Mouse (Mus musculus) heart, postnatal 36 days (tissue): ENCODE measurements at regions not wholly inside any gene's neighbourhood (a gene's known extent, or its start where the extent isn't known, plus 50 kb on each side); places are given as distances from the start of the nearest gene placed in this dataset.

Source experiments
- DNase-seq, 2 experiments: peaks; one replicate each; pipeline ENCODE4 v3.0.0; 2021 to 2022
- intact Hi-C: fragments of 180-260 bp; cut with DNase I; formaldehyde crosslinking; loops from one replicate; pipeline ENCODE4 v1.15.1; 2025

- intact Hi-C loops: no loop called here
- no peak for DNase-seq
Observed at GRCm38 (mm10) chr1:19754346-19754745, 545.6 kb downstream of the Tfap2b start.

GRCm38 (mm10) chr1:19757921-19758436, 549.3 kb downstream of the Tfap2b start:
- intact Hi-C loops: no loop called here
- DNase-seq: no peak

GRCm38 (mm10) chr1:19766879-19767278, 558.2 kb downstream of the Tfap2b start:
- intact Hi-C loops: no loop called here
- DNase-seq: no peak

DNA sequence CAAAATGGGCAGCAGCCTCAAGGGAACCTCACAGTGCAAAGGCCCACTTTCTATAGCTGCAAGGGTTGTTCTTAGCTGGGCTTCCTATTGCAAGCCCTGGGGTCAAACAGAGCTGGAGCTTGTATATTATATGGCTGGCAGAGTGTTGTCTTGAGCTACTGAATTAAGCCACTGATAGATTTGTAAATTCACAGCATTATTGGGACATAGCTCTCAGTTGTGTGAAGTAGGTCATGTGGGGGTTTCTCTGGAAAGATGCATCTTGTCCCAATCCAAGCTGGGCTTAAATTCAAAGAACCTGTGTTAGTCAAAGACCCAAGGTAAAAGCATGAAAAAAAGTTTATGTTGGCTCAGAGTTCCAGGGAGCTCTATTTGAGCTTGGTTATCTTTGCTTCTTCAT, 563.6 kb downstream of the Tfap2b start:
- DNase-seq: no peak
- intact Hi-C loops: no loop called here

GRCm38 (mm10) chr1:19774502-19774901, 565.8 kb downstream of the Tfap2b start:
- DNase-seq: no peak
- intact Hi-C loops: no loop called here

DNA sequence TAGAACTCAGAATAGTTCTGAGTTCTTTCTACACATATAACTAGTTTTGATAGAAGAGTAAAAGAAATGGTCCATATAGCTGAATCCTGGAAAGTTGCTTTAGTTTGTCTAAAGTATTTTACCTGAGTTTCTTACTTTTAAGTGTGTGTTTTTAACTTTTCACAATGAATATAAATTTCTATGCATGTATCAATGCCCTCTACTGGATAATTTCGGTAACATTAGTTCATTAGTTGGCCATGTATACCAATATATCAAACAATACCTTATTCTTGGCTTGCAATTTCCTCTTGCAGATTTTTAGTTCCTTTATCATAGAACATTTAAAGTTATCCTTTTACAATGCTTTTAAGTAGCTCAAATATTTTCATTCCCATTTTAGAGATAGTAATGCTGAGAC, 568.8 kb downstream of the Tfap2b start:
- intact Hi-C loops: no loop called here

GRCm38 (mm10) chr1:19786971-19787370, 578.3 kb downstream of the Tfap2b start:
- DNase-seq: no peak
- intact Hi-C loops: no loop called here

More for the DNA sequence above, 568.8 kb downstream of the Tfap2b start:
- no peak for DNase-seq

GRCm38 (mm10) chr1:19794124-19794523, 585.4 kb downstream of the Tfap2b start:
- intact Hi-C loops: no loop called here
- DNase-seq: no peak

- DNase-seq: no peak
- intact Hi-C loops: no loop called here
Observed at GRCm38 (mm10) chr1:19825887-19826286, 617.2 kb downstream of the Tfap2b start.

DNA sequence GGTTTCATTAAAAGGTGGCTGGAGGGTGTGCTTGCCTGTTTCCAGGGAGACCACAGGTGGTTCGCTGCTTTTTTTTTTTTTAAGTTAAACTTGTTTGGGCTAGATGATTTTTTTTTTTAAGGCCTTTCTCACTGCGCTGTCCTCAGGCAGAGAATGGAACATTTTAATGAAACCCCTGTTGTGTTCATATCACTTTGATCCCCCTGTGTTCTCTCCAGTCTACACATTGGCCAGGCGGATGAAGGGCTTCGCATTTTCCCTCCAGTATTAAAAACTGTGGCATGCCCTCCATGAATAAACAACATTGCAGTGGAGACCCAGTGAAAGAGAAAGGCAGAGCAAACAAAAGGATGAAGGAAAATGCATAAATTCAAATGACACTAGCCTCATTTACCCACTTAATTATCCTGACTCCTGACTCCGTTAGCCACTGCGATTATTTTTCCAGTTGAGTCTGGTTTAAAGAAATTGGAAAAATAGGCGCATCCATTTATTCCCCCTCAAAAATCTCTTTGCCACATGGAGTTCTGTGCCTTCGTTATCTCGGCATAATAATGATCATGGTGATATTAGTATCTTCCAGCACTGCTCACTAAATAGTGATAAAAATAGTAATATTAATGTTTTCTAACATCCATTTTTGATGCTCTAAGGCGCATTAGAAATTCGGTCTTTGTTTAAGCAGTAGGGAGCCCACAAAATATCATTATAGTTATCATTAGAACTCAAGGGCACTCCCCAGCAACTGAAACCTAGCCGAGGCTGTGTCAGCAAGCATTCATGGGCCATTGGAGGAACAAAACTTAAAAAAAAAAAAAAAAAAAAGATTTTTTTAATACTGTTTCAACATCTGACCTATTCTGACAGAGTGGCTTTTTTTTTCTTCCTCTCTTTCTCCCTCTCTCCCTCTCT, 618.0 kb downstream of the Tfap2b start:
- intact Hi-C loops: no loop called here
- DNase-seq: no peak

DNA sequence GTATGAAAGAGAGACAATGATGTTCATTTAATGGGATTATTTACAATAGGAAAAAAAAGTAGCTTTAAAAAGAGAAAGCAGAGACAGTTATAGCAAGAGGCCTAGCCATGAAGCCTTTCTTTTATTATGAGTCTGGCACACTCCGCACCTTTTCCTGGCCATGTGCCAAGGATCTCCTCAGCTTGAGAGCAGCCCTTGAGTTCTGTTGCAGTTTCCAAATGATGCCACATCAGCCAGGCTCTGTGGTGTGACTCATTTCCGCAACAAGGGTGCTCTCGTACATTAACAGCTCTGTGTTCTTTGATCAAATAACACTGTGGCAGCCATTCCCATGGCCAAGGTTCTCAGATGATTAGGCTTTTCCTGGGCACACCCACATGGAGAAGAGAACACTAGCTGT, 641.2 kb downstream of the Tfap2b start:
- intact Hi-C loops: no loop called here
- no peak for DNase-seq

- DNase-seq: no peak
- intact Hi-C loops: no loop called here
Observed at GRCm38 (mm10) chr1:19857250-19857649, 648.5 kb downstream of the Tfap2b start.

- no peak for DNase-seq
- intact Hi-C loops: no loop called here
Observed at GRCm38 (mm10) chr1:19868478-19868877, 659.8 kb downstream of the Tfap2b start.

DNA sequence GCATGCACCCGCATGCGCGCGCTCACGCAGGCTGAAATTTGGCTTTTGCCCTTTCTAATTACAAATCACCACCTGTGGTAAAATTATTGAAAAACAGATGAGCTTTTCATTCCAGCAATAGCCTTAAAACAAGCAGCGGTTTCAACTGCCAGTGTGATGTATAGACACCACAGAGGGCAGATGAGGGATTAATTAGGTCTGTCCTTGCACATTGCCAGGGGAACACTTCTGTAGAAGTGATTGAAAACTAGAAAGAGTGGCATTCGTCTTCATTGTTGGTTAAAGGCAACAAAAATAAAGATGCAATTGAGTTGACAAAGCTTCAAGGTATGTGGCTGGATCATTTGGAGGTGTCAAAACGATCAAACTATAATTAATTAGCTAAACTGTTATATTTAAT, 672.5 kb downstream of the Tfap2b start:
- intact Hi-C loops: no loop called here
- DNase-seq: no peak

DNA sequence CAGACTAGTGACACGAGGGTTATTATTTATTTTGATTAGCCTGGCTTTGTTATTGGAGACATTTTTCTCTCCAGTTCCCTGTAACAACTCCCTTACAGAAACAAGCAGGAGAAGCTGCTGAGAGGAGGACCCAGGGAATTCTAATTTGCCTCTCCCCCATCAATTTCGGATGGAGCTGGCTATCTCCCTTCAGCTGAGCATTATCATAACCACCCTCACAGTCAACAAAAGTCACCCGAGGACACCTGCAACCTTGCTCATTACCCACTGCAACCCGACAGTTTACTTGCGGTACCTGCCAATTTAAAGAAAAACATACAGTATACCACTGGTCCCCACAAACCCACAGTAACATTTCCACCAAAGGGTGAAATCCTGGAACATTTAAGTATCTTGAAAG, 690.7 kb downstream of the Tfap2b start:
- intact Hi-C loops: no loop called here
- no peak for DNase-seq

DNA sequence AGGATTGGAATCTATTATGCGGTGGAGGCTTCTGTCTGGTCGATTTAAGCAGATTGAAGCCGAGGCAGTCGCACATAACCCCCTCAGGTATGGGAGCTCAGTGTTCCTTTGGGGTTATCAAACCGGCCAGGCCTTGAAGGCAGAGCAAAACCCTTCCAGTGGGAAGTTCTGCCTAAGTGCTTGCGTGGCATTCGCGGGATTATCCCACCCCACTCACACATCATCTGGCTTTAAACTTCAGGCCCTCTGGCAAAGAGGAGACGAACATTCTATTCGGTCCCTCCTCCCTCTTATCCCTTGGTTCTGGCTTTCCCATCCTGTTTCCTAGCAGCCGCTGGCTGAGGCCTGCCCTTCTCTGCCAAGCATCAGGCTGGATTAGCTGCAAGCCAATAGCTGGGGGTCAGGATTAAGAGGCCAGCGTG, 691.2 kb downstream of the Tfap2b start:
- DNase-seq: no peak
- intact Hi-C loops: no loop called here

DNA sequence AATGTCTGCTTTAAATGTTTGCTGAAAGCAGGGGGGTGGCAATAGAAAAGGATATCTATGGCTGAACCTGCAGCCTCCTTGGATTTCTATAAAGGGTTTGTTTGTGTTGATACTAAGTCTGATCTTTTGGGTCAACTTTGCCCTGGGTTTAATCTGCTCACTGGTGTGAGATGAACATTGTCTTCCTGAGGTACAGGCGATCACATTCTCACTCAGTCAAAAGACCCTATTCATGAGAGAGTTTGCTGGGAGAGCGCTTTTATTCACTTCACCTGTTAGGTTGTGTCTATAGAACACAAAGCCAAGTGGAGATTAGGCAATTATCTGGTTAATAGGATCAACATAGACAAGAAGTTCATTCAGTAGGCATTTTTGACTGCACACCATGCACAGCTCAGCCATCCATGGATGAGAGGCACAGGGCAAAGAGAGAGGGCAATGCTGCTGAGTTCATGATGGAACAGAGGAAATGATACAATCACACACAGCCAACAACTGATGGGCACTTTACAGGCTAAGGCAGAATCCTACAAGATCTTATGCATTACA, 692.3 kb downstream of the Tfap2b start:
- intact Hi-C loops: no loop called here
- DNase-seq: no peak

DNA sequence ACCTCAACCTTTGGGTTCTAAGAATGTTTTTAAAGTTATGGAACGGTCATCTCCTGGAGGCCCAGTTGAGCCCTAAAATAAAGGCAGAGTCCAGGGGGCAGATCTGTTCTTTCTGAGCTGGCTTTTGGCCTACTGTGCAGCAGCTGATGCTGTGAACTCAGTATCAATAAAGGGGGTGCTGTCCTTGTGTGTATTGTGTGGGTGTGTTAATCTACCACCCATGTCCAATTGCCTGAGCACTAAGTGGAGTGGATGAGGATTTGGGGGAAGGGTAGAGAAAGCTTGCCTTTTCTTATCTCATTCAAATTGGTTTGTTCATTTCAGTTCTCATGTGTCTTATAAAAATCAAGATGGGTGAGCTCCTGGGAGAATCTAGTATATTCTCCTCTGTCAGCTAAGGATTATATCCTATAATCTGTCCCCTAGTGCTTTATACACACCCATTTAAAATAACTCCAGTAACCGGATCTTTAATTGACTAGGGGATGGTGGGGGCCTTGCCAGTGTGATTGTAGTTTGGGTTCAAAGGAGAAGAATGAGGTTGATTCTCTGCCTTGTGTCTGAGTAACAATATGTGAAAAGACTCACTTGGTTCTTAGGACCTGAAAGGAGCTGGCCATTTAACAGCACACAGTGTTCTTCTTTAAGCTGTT, 703.6 kb downstream of the Tfap2b start:
- no peak for DNase-seq
- intact Hi-C loops: no loop called here

DNA sequence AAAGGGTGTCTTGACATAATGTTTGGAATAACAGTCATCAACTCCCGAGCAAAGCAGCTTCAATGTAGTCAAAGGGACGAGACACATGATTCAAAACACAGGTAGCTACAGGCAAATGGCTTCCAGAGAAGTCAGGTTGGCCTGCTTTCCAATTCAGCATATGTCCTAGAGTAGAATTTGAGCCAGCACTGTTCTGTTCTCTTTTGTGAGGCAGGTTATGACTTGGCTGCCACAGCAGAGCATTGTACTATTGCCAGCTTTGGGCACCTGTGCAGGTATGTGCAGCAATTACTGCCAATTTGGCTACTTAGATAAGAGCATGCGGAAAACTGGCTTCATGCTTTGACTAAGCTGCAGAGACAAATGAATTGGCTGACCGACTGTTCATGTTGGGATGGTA, 699.1 kb downstream of the Pkhd1 start:
- intact Hi-C loops: no loop called here
- DNase-seq: no peak

DNA sequence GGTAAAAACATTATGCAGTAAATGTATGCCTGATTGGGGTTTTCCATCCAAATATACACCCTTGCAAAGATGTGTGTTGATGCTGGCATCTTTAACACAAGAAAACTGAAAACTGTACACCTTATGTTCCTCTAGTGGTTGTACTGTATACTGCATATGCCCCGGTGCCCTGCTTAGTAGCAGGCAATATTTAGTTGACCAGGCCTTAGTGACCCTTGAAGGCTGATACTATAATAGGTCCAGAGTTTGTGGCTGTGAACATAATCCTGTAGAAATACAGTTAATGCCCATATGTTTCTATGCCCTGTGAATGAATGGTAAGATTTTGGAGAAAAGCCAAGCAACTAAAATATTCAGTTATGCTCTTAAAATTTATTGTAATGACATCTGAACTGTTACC, 690.7 kb downstream of the Pkhd1 start:
- intact Hi-C loops: no loop called here
- no peak for DNase-seq

DNA sequence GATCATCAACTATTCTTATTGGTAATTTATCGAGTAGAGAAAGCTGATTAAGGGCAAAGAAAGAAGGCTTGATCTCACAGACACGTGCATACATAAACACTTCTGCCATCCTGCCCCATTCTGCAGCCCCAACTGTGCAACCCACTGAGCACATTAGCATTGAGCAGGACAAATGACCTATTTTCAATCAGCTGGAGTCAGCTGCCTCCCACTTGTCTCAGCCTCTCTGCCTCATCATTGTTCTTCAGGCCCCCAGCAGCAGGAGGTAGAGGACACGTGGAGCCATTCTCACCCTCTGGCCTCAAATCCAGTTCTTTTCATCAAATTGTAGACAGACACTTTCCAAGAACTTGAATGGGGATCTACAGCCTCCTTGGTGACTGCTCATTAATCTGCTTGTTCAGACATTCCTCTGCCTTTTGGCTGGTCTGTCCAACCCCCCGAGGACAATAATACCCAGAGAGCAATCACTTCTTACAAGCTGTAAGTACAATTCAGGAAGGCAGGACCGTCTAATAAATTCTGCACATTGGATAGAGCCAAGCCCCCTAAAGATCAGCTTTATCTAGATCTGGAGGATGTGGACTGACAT, 690.0 kb downstream of the Pkhd1 start:
- no peak for DNase-seq
- intact Hi-C loops: no loop called here
